Mouse (Mus musculus): Measurements from ENCODE around the gene Gm5678.

The Gm5678 gene

GRCm38 (mm10) chr16:93607669-93608101 is 20.2 kb upstream of the Gm5678 start:
- DNase-seq (ENCODE audit: low read depth, low spot score), result peak; percentile 94

- peak; percentile 2 for DNase-seq (ENCODE audit: low read depth, low spot score)
These were observed 19.2 kb upstream of the Gm5678 start for GRCm38 (mm10) chr16:93608731-93609130.

- peak; percentile 0 for DNase-seq (ENCODE audit: low read depth, low spot score)
These were observed 18.1 kb upstream of the Gm5678 start for GRCm38 (mm10) chr16:93609796-93610195.

GRCm38 (mm10) chr16:93610961-93611360 is 16.9 kb upstream of the Gm5678 start:
- DNase-seq (ENCODE audit: low read depth, low spot score), result no peak

- peak; percentile 81 for DNase-seq (ENCODE audit: low read depth, low spot score)
These were observed 12.6 kb upstream of the Gm5678 start for GRCm38 (mm10) chr16:93615118-93615870.

GRCm38 (mm10) chr16:93623759-93624158 is 4.1 kb upstream of the Gm5678 start:
- DNase-seq (ENCODE audit: low read depth, low spot score), result peak; percentile 0

- no peak for DNase-seq (ENCODE audit: low read depth, low spot score)
These were observed 3.2 kb upstream of the Gm5678 start for GRCm38 (mm10) chr16:93624671-93625070.

- peak; percentile 74 for DNase-seq (ENCODE audit: low read depth, low spot score)
These were observed 1.2 kb upstream of the Gm5678 start for GRCm38 (mm10) chr16:93626745-93627144.

- no peak for DNase-seq (ENCODE audit: low read depth, low spot score)
These were observed 16.1 kb downstream of the Gm5678 start for GRCm38 (mm10) chr16:93644006-93644405.

- DNase-seq (ENCODE audit: low read depth, low spot score), result no peak
These were observed 20.7 kb downstream of the Gm5678 start for GRCm38 (mm10) chr16:93648441-93649183.

- peak; percentile 57 for DNase-seq (ENCODE audit: low read depth, low spot score)
These were observed 40.1 kb downstream of the Gm5678 start for GRCm38 (mm10) chr16:93667976-93668375.

- DNase-seq (ENCODE audit: low read depth, low spot score), result peak; percentile 76
These were observed 41.6 kb downstream of the Gm5678 start for GRCm38 (mm10) chr16:93669521-93669920.

GRCm38 (mm10) chr16:93670466-93670865 is 42.6 kb downstream of the Gm5678 start:
- DNase-seq (ENCODE audit: low read depth, low spot score), result peak; percentile 46

GRCm38 (mm10) chr16:93671064-93671463 is 43.2 kb downstream of the Gm5678 start:
- peak; percentile 47 for DNase-seq (ENCODE audit: low read depth, low spot score)

GRCm38 (mm10) chr16:93676376-93676775 is 48.5 kb downstream of the Gm5678 start:
- peak; percentile 62 for DNase-seq (ENCODE audit: low read depth, low spot score)

GRCm38 (mm10) chr16:93678206-93678605 is 50.3 kb downstream of the Gm5678 start:
- no peak for DNase-seq (ENCODE audit: low read depth, low spot score)

- DNase-seq (ENCODE audit: low read depth, low spot score), result peak; percentile 42
These were observed 51.3 kb downstream of the Gm5678 start for GRCm38 (mm10) chr16:93679165-93679564.

Measured in ZHBTc4 (cell line).